Mouse (Mus musculus): ENCODE results near the gene Trim5. TPM values are rescaled to one million over a fixed set of nuclear protein-coding genes. Genes with fewer than 3 reads are reported as not detected.

Trim5 gene
- 22.3 TPM for total RNA-seq (2023)

DNA sequence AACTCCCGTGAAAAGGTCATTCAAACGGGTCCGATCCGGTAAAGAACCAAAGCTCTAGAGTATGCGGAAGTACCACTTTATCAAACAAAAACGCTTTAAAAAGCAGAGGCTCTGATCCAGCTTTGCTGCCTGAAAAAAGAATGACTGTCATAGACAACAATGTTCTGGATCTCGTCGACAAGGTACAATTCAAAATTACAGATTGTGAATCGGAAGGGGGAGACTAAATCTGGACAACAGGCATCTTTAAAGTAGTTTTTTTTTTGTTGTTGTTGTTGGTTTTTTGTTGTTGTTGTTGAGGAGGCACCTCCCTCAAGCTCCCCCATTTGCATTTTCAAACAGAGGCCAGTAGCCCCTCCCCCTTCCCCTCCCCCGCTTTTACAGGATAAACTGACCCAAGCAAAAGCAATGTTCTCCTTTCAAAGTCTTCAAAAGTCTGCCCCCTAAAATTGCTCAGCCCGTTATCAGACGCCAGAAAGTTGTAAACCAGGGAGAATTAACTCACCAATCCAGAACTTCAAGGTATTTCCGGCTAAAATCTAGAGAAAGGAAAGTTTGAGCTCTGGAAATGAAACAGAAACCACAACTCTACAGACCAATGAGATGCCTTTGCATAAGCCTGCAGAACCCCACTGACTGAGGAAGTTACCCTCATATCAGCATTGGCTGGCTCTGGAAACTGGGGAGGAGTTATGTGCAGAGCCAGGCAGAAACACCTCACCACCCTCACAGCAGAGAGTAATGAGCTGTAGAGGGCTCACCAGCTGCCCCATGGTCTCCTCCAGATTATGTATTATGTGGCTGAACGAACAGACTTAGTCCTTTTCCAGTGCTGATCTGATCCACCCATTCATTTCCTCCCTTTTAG, at the start of gene Trim5:
TSS of gene Trim5 (minus strand) at position 519 of the 868 bp plus-strand sequence.

DNA sequence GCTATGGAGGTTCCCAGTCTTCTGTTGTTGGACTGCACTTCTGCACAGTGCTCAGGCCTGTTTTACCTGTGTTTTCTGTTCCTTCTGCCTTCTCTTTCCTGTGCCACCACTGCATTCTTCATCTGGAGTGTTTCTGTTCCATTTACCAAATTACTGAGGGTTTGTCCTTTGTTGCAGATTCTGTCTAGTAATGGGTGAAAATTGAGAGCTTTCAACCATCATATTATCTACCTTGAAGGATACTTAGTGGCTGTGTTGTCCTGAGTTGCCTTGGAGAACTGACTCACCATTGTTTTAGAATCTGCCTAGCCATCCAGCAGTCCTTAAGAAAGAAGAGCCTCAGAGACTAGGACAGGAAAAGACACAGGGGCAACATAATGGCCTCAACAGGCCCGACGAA, 41.3 kb upstream of the Trim5 start, which contains the start of gene Trim34b:
TSS of gene Trim34b (plus strand) at position 301 of the 400 bp plus-strand sequence.

DNA sequence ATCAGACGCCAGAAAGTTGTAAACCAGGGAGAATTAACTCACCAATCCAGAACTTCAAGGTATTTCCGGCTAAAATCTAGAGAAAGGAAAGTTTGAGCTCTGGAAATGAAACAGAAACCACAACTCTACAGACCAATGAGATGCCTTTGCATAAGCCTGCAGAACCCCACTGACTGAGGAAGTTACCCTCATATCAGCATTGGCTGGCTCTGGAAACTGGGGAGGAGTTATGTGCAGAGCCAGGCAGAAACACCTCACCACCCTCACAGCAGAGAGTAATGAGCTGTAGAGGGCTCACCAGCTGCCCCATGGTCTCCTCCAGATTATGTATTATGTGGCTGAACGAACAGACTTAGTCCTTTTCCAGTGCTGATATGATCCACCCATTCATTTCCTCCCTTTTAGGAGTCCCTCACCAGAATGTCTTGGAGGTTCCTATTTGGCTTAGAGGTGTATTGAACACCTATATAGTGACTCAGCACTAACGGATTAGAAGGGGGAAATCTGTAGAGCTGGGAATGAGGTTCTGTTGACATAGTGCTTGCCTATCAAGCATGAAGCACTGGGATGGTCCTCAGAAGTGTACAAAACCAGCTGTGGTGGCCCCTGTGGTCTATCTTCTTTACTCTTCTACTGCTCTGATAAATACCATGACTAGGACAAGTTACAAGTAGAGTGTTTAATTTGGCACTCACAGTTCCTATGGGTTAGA, 27.6 kb upstream of the Trim5 start, which contains the start of gene Trim12a:
TSS of gene Trim12a (minus strand) at position 98 of the 712 bp plus-strand sequence.

GRCm38 (mm10) chr7:104244287-104245181, 43.4 kb downstream of the Trim5 start, which contains the start of gene Trim34a:
Trim34a (plus strand) TSS chr7:104244457.

GRCm38 (mm10) chr7:104218701-104219569, 69.0 kb downstream of the Trim5 start, which contains the start of gene Trim6:
Trim6 (plus strand) TSS chr7:104218793.

Other genes with a start within 250 kb of the Trim5 start
- not detected for gene Olfr642, start 235.4 kb downstream of the Trim5 start, total RNA-seq (2023)
- gene 4930516K23Rik, start 226.6 kb downstream of the Trim5 start, total RNA-seq (2023), result not detected
- not detected for gene Olfr644, start 216.2 kb downstream of the Trim5 start, total RNA-seq (2023)
- gene Olfr645, start 202.6 kb downstream of the Trim5 start, total RNA-seq (2023), result not detected
- not detected for gene Olfr646, start 183.2 kb downstream of the Trim5 start, total RNA-seq (2023)
- gene Ubqln5, start 158.3 kb downstream of the Trim5 start, total RNA-seq (2023), result not detected
- gene Olfr643, start 150.7 kb downstream of the Trim5 start, total RNA-seq (2023), result not detected
- gene Ubqln3, start 144.8 kb downstream of the Trim5 start, total RNA-seq (2023), result not detected
- not detected for gene Ubqlnl, start 137.5 kb downstream of the Trim5 start, total RNA-seq (2023)
- gene Olfm5, start 123.3 kb downstream of the Trim5 start, total RNA-seq (2023), result not detected
- not detected for gene Olfr648, start 104.7 kb downstream of the Trim5 start, total RNA-seq (2023)
- gene Olfr649, start 92.1 kb downstream of the Trim5 start, total RNA-seq (2023), result not detected
- not detected for gene Trim6, start 69.3 kb downstream of the Trim5 start, total RNA-seq (2023)
- 25.1 TPM for gene Trim34a, start 43.6 kb downstream of the Trim5 start, total RNA-seq (2023)
- gene Trim12a, start 27.4 kb upstream of the Trim5 start, total RNA-seq (2023), result 99.6 TPM
- 0.68 TPM for gene Trim34b, start 41.4 kb upstream of the Trim5 start, total RNA-seq (2023)
- gene Trim12c, start 65.3 kb upstream of the Trim5 start, total RNA-seq (2023), result 37.2 TPM
- 1.8 TPM for gene Trim30b, start 81.8 kb upstream of the Trim5 start, total RNA-seq (2023)
- 0.77 TPM for gene Trim30c, start 112.7 kb upstream of the Trim5 start, total RNA-seq (2023)
- 58.6 TPM for gene Trim30a, start 177.1 kb upstream of the Trim5 start, total RNA-seq (2023)
- gene Trim30d, start 219.8 kb upstream of the Trim5 start, total RNA-seq (2023), result 6.3 TPM